Mouse (Mus musculus) gastrocnemius, adult 2 months (tissue): ENCODE measurements around the gene Tor1b. TPM values are rescaled to one million over a fixed set of nuclear protein-coding genes. Genes with fewer than 3 reads are reported as not detected.

Experiments used
- DNase-seq: peaks from one replicate; pipeline ENCODE4 v3.0.0; 2022
- H3K27ac ChIP-seq: fragments of 200-600 bp; 2 replicates; pipeline ENCODE4 v1.8.1; 2022; ENCODE audit warnings: mild to moderate bottlenecking
- H3K4me3 ChIP-seq: fragments of 200-600 bp; 2 replicates; pipeline ENCODE4 v1.8.1; 2022; ENCODE audit warnings: mild to moderate bottlenecking, moderate library complexity
- CTCF ChIP-seq: fragments of 200-600 bp; IDR thresholded peaks from 2 replicates; pipeline ENCODE4 v1.8.1; 2022; ENCODE audit warnings: antibody characterized with exemption, mild to moderate bottlenecking, moderate library complexity
- intact Hi-C: fragments of 180-260 bp; cut with DNase I; formaldehyde crosslinking; loops from one replicate; pipeline ENCODE4 v1.15.1; 2025
- total RNA-seq, 2 experiments: library from RNA; stranded (reverse); gene quantifications; 2 replicates each; pipeline ENCODE4 v1.2.3; 2021

Gene Tor1b
- total RNA-seq, 2 experiments from 2014 or later: 23.4 to 24.0 TPM

DNA sequence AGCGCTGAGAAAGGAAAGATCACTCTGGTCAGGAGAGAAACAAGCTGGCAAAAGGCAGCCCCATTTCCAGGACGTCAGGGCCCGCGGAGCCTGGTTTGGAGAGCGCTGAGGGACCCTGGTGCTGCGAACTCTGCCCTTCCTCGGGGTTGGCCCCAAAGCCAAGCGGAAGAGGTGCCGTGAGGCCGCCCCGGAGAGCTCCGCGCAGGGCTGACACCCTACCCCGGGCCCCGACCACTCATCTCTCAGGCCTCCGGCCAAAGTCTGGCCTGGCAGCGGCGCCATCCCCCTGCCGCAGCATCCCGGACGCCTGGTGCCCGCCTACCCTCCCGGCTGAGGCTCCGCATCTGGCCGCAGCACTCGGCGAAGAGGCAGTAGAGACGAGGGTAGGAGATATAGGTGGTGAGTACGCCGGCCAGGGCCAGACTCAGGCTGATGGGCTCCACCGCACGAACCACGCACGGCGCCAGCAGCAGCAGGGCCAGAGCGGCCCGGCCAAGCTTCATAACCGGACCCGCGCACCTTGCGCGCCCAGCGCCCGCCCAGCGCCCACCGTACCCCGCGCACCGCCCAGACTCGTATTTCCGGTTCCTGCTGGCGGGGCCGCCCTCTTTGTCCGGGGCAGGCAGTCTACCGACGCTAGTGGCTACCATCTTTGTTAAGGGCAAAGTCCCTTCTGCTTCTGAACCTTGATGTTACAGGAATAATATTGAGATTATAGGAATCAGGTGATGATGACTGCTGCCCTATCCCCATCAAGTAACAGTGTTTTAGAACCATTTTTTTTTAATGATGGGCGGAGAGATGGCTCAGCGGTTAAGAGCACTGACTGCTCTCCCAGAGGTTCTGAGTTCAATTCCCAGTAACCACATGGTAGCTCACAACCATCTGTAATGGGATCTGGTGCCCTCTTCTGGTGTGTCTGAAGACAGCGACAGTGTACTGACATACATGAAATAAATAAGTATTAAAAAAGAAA lies 14.9 kb downstream of the Tor1b start, which contains the start of gene Tor1a:
Tor1a (minus strand) TSS at position 582 of the 976 bp plus-strand sequence.
- Histone ChIP-seq H3K27ac (peak within 1 kb of the TSS; percentile 88), H3K4me3 (peak within 1 kb of the TSS; percentile 100)
- peak; percentile 4; the same call in 1 of the 2 replicates for TF ChIP-seq CTCF
- peak; percentile 93 for DNase-seq
- intact Hi-C loops: no loop called here

DNA sequence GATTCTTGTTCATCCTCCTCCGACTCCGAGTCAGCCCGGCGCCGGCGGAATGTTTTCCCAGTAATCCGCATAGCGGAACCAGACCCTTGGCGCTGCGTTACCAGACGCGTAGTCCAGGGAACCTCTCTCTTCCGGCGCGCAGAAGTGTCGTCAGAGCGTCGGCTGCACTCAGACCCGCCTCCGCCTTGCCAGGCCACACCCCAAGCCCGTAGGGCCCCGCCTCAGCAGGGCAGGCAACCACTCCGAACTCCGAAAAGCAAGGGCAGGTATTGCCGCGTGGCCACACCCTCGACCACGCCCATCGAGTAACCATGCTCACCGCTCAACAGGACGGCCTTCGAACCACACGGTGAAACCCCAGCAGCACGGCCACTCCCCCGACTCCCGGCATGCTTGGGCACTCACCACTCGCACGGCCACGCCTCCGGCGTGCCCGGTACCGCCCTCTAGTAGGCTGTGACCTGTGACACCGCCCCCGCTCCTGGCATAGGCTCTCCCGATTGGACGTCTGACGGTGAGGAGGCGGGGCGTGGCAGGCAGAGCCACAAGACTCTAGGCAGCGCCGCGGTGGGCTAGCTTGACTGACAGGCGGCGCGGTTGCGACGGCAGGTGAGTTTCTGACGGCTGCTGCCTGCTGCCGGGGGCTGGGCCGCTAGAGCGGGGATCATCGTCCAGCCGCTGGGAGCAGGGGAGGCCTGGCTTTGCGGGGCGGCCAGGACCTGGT lies 29.2 kb downstream of the Tor1b start, which contains the start of the genes BC005624 and Usp20:
BC005624 (minus strand) TSS at position 412 of the 724 bp plus-strand sequence.
Usp20 (plus strand) TSS at position 490 of the 724 bp plus-strand sequence.
- DNase-seq: peak; percentile 100
- peak within 1 kb of the TSS; percentile 89 for H3K4me3 ChIP-seq
- peak within 1 kb of the TSS; percentile 92 for H3K27ac ChIP-seq
- TF ChIP-seq CTCF: no peak; the same call in 1 of the 2 replicates
- intact Hi-C loops: no loop called here

DNA sequence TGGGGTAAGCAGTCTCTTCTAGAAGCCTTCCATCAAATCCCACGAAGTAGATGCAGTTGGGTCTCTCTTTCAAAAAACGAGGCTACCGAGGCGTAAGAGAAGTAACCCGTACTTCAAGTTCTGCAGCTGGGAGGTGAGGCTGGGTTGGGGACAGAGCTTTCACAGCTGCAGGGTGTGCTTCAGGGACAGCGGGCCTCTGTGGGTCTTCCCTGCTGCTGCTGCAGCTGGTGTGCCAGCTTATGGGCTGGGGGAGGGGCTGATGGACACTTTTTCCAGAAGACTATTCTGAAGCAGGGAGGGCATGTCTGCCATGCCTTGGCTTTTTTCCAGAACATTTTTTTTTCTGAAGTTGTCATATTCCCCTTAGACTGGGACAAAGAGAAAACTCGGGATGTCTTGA lies 30.3 kb downstream of the Tor1b start:
- peak overlapping the region; percentile 89 for H3K4me3 ChIP-seq
- TF ChIP-seq CTCF: no peak
- intact Hi-C loops: no loop called here
- H3K27ac ChIP-seq: peak overlapping the region; percentile 92
- DNase-seq: peak; percentile 34

DNA sequence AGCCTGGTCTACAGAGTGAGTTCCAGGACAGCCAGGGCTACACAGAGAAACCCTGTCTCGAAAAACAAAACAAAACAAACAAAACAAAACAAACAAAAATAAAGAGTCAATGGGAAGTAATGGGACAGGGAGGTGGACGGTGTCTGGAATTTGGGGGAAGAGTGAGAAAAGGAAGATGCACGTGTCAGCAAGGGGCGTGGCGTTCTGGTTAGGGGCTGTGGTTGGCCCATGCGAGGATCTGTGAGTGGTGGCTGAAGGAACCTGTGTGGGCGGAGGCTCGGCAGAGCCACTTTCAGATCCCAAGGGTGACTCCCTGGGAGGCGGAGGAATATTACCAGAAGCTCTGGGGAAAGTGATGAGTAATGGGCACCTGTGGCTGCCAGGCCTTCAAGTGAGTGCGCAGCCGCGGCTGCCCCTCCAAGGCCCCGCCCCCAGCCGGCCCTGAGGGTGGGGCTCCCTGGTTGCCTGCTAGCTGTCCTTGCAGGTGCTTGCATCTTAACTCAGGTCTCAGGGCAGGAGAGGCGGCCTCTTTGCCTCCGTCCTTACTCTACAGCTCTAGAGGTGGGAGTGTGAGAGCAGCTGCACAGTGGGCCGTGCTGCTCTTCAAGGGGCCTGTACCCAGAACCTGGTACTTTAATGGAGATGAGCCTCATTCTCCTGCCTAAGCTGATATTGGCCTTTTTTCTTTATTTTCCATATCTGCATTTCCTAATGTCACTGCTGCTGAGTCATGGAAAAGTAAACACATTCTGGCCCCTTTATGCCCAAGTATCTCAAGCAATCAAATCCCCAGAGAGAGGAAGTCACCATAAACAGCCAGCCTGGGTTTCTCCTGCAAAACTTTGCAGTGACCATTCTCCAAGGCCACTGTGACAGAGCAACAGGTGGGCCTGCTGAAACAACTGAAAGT lies 32.6 kb downstream of the Tor1b start:
- intact Hi-C loops: no loop called here
- peak overlapping the region; percentile 67 for H3K27ac ChIP-seq
- H3K4me3 ChIP-seq: no peak overlapping the region; the same call in 1 of the 2 replicates
- DNase-seq: peak; percentile 65
- TF ChIP-seq CTCF: no peak

DNA sequence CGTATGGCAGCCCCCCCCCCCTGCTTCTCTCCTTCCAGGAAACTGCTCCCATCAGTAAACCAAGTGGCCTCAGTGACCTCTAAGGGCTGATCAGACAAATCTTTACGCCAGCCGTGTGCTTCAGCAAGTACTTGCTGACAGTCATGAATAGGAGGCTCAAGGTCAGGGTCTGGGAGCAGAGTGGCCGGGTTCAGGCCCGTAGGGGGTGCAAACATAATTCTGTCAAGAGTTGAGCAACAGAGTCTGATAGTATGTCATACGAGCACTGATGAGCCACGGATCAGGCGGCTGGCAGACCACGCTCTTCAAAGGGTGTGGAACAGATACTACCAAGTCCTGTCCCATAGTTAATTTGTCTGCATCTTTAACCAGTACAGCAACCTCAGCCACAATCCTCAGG lies 37.5 kb downstream of the Tor1b start:
- no peak for TF ChIP-seq CTCF
- intact Hi-C loops: no loop called here
- no peak overlapping the region for H3K27ac ChIP-seq
- DNase-seq: no peak
- no peak overlapping the region for H3K4me3 ChIP-seq

DNA sequence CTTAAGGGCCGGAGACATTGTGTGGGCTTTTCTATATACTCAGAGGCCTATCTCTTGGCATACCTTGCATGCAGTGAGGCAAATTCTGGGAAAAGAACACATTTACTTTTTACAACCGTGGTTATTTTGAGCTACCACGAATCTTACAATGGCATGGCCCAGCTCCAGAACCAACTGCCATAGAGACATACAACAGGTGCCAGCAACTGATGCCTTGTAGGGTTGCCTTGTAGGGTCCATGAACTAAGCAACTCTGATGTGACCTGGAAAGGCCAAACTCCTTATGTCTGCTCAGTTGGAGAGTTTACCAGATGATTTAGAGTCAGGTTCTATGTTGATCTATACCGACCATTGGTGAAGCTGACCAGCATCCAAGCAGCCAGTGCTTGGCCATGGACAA lies 42.1 kb downstream of the Tor1b start:
- H3K4me3 ChIP-seq: no peak overlapping the region
- intact Hi-C loops: no loop called here
- no peak for DNase-seq
- H3K27ac ChIP-seq: no peak overlapping the region
- no peak for TF ChIP-seq CTCF

DNA sequence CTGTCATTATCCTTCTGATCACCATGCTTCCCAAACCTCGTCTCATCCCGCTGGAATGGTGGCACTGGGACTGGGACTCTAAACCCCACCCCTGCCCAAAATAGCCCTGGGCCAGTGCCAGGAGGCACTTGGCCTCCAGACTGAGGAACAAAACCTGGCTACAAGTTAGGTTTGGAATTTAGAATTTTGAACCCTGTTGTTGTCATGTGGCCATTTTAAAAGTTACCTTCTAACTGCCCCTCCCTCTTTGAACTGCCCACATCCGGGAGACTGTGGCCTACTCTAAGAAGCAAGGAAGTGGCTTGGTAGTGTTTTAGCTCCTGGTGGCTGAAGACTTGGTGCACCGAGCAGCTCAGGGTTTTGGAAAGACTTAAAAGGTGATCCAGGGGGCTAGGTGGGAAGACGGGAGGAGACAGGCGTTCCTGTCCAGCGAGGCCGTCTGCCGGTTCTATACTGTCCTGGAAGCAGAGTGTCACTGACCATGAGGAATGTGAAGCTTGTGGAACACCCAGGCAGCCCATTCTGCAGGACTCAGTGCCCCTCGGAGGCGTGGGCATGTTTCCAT lies 42.8 kb downstream of the Tor1b start:
- peak; percentile 60 for DNase-seq
- intact Hi-C loops: no loop called here
- Histone ChIP-seq H3K4me3 (peak overlapping the region; percentile 4), H3K27ac (peak overlapping the region; percentile 50)
- no peak for TF ChIP-seq CTCF

DNA sequence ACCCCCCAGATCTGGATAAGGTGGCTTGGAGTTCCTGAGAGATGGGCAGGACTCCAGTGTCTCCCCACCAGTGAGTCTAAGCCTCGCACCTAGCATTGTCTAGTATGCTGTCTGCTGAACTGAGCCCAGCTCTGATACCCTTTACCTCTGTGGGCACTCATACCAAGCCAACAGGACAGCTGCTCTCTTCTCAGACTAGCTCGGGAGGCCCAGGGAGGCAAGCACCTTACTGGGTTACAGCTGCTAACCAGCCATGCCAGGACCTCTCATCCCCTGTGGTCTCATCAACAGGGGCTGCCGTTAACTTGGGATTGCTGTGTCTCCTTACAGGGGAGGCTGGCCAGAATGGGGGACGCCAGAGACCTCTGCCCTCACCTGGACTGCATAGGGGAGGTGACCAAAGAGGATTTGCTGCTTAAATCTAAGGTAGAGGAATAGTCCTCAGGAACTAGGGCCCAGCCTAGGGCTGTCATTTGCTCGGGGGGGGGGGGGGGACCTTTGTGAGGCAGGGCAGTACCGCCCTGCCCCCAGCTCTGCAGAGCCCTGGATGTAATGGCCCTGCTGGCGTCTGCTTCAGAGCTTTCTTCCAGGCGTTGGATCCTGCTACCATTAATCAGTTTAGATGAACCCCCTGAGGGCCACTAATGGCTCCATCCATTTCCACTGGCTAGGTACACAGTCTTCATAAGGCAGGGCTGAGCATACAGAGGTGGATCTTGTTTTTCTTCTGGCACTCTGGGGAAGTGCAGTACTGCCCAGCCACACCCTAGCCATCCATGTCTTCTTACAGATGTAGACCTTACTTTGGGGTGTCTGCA lies 45.9 kb downstream of the Tor1b start:
- no peak overlapping the region for H3K27ac ChIP-seq
- no peak for DNase-seq
- intact Hi-C loops: no loop called here

DNA sequence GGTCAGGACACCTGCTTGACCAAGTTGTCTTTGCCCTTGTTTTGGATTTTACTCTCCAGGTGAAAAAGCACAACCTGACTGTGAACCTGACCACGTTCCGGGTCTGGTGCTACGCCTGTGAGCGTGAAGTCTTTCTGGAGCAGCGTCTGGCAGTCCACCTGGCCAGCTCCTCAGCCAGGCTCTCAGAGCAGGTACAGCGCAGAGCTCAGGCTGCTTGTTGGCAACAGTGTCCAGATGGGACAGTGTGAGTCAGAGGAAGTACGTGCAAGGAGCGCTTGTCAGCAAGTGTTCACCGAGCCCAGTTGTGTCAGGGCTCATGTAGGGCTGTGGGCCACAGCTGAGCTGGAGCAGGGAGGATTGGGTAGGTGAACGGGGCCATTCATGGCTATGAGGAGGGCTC lies 50.1 kb downstream of the Tor1b start:
- no peak for DNase-seq
- no peak overlapping the region for H3K4me3 ChIP-seq
- intact Hi-C loops: no loop called here
- H3K27ac ChIP-seq: no peak overlapping the region
- TF ChIP-seq CTCF: no peak

More for the DNA sequence above, 45.9 kb downstream of the Tor1b start:
- no peak for TF ChIP-seq CTCF
- no peak overlapping the region for H3K4me3 ChIP-seq

DNA sequence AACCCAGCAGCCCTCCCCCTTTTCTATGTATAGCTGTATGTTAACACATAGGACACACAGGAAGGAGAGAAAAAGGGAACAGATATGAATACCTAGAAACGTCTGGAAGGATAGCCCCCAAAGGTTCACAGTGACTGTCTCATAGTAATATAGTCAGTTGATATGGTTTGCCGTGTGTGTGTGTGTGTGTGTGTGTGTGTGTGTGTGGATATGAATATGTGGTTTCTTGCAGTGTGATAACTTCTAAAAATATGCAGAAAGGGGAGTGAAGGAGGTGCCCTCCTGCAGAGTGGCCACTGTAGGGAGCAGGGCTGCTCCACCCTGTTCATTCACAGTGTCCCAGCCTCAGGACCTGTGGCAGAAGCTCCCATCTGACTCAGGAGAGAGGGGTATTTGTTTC lies 52.7 kb downstream of the Tor1b start:
- intact Hi-C loops: no loop called here
- H3K4me3 ChIP-seq: no peak overlapping the region

DNA sequence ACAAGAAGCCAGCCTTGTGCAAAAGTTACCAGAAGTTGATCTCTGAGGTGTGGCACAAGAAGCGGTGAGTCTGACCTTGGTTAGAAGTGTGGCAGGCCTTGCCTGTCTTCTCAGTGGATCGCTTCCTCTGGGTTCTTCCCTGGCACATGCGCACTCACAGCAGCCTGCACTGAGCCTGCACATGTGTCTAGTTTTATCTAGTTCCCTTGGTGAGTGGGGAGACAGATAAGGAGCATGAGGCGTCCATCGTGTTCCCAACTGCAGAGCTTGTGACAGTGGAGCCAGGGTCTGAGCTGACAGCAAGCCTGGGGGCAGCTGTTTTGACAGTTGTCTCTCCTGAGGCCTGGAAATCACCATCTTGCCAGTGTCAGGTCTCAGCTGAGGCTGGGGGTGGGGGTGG lies 53.7 kb downstream of the Tor1b start:
- intact Hi-C loops: no loop called here
- no peak for DNase-seq
- TF ChIP-seq CTCF: no peak
- Histone ChIP-seq H3K4me3 (no peak overlapping the region), H3K27ac (no peak overlapping the region)

More for the DNA sequence above, 52.7 kb downstream of the Tor1b start:
- DNase-seq: no peak
- H3K27ac ChIP-seq: no peak overlapping the region
- TF ChIP-seq CTCF: no peak
